Mouse (Mus musculus) frontal cortex, adult (tissue): ENCODE results near the gene Timeless.

Source experiments
- ATAC-seq: cut with Nextera tagmentation; 2 replicates; pipeline ENCODE4 v1.9.2; 2017; ENCODE audit warnings: mild to moderate bottlenecking, moderate library complexity, mixed read lengths; ENCODE audit not compliant: low TSS enrichment

The Timeless gene

DNA sequence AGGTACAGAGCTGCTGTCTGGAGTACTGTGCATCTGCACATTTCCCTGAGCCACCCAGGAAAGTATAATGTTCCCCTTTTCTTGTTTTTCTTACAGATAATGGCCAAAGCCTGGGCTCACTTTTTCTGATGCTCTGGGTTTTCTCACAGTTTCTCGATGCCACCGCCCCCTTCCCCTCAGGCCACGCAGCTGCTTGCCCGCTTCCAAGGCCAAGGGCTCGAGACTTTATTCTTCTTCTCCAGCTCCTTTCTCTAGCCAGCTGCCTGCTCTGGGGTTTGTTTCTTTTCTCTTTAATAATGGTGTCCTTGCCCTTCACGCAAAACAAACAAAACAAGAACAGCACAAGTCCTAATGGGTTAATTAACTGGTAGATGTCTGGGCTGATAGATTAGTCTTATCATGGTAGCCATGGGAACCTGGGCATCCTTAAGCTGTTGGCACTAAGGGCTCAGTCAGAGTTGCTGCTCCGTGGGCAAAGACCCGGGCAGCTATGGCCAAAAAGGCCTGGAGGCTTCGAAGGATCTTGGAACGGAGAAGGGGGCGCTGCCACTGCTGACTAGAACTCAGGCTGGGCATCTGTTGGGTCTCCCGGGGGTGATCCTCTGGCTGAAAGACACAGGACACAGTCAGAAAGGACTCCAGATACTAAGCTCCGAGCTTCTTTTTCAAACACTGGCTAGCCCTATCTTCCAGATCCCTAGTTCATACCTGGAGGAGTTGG lies 64.7 kb downstream of the Timeless start:
- ATAC-seq: no peak

DNA sequence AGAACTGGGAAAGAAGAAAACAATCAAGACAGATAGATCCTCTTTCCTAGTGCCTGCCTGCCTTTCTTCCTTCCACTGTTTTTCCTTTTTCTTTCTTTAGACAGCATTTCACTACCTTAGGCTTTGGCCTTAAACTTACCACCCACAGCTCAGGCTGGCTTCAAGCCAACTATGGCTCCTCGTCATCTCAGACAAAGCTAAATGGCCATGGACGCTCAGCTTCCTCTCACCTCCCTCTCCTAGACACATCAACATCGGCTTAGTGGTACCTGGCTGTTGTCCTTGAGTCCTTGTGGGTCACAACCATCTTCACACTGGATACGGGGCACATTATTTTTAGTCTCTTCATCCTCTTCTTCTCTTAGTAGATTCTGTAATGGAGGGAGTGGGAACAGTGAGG lies 65.4 kb downstream of the Timeless start:
- ATAC-seq: no peak

DNA sequence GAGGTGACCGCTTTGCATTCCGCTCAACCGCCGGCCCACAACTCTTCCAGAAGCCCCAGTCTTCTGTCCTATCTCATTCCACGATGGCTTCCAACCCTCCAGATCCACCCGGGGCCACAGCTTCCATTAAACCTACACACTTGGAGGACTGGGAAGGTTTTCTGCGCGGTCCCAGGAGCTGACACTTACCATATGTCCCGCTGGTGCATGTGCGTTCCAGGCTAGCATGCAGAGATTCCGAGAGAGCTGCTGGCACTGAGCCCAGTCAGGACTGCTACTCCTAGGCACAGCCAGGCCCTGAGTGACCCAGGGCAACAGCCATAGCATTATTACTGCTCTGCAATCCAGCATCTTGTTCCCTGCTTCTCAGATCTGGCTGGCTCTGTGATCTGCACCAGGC lies 65.8 kb downstream of the Timeless start:
- ATAC-seq: no peak

DNA sequence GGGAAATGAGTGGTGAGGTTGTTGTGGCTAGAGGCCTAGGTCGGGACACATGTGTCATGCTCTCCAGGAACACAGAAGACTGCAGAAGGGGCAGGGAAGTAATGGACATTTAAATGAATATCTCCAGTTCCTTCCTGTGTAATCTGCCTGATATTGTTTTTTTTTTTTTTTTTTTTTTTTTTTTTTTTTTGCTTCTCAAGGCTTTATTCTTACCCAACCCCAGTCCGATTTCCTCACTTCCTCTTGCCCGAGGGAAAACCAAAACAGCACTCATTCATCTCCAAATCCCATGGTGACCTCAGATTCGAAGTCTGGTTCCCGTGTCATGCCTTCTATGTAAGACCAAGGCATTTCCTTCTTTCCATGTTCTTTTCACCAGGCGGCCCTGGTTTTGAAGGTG lies 66.4 kb downstream of the Timeless start:
- ATAC-seq: no peak

DNA sequence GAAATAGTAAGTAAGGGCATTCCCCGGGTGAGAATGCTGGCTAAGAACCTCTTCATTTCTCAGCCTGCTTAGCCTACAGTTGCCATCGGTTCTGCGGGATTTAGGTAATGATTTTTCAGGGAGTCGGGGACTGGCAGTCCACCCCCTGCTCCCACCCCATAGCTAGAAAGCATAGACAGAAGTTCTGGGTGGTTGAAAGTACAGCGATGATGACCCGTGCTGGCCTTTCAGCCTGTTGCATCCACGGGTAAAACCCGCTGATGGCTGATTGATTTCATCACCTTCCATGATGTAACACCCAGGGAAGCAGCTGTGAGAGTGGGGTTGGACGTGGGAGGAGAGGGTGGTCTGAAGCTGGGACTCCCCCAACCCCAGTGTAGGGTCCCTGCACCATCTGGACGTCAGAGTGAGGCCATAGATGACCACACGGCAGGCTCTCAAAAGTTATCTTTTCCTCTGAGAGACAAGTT lies 66.9 kb downstream of the Timeless start, which contains the start of gene Il23a:
TSS of gene Il23a (minus strand) at position 51 of the 470 bp plus-strand sequence.
- ATAC-seq: no peak

DNA sequence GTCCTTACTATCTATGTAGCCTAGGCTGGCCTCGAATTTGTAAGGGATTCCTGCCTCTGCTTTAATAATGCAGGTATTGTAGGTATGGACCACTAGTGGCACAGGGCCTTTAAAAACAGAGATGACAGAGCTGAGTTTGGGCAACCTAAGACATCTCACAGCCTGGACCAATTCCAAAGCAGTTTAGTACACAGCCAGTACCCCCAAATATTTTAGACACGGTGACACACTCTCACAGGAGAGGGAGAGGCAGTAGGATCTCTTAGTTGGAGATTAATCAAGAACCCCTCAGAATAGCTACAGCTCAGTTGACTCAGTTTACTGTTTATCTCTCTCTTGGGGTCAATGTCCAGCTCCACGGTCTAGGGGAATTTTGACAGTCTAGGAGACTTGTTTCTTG lies 70.5 kb downstream of the Timeless start:
- no peak for ATAC-seq
